Mouse (Mus musculus): ENCODE data around the gene Slc22a18.

DNA sequence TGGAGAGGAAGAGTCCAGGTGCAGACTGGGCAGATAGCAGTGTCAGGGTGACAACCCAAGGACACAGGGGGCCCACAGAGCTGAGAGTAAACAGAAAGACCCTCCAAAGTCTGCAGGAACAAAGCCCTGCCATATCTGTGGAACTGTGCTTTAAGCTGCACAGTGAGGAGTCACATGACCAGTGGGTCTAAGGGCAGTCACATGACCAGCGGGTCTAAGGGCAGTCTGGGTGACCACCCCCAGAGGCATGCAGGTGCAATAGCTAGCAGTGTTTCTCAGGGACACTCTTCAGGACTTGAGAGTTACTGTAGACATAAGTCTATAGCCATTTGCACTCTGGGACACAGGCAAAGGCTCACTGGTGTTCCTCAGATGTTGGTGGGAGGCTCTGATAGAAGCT, 36.0 kb downstream of the Slc22a18 start:
- TF ChIP-seq POLR2A (IDR thresholded peaks at IDR 0.05; ENCODE audit: borderline replicate concordance, control insufficient read depth, low read depth, low read length): no peak
- TF ChIP-seq CTCF (IDR thresholded peaks at IDR 0.05; ENCODE audit: control insufficient read depth, insufficient read depth, low read length): no peak
